Mouse (Mus musculus) hindbrain, postnatal 0 days (tissue): ENCODE results near the gene Syt8. TPM values are rescaled to one million over a fixed set of nuclear protein-coding genes. Genes with fewer than 3 reads are reported as not detected.
A peak's percentile ranks its signal among the peaks of the same experiment; 100 is the strongest.

ENCODE experiments used
- ATAC-seq: fragments of 200-750 bp; cut with Nextera tagmentation; 2 replicates; pipeline ENCODE4 v1.8.0; 2017; ENCODE audit warnings: mild to moderate bottlenecking, moderate TSS enrichment, moderate library complexity
- DNase-seq: peaks from one replicate; pipeline ENCODE4 v3.0.0-alpha.2; 2015; ENCODE audit warnings: low spot score
- H3K27ac ChIP-seq: fragments of 300-500 bp; sonication (generic); 2 replicates; pipeline ENCODE4 v1.5.1; 2014; ENCODE audit warnings: mild to moderate bottlenecking
- H3K27me3 ChIP-seq: fragments of 300-500 bp; sonication (generic); 2 replicates; pipeline ENCODE4 v1.6.1; 2014; ENCODE audit warnings: low read length, mixed read lengths; ENCODE audit not compliant: insufficient read depth
- H3K36me3 ChIP-seq: fragments of 300-500 bp; sonication (generic); 2 replicates; pipeline ENCODE4 v1.6.1; 2014; ENCODE audit warnings: low read length, mixed read lengths; ENCODE audit not compliant: insufficient read depth
- H3K4me1 ChIP-seq: fragments of 300-500 bp; sonication (generic); 2 replicates; pipeline ENCODE4 v1.6.1; 2014; ENCODE audit warnings: antibody characterized with exemption, low read length, mixed read lengths; ENCODE audit not compliant: insufficient read depth
- H3K4me2 ChIP-seq: fragments of 300-500 bp; sonication (generic); 2 replicates; pipeline ENCODE4 v1.6.1; 2014; ENCODE audit warnings: low read depth, mild to moderate bottlenecking, low read length, moderate library complexity, mixed read lengths
- H3K4me3 ChIP-seq: fragments of 300-500 bp; sonication (generic); 2 replicates; pipeline ENCODE4 v1.5.1; 2014; ENCODE audit warnings: low read length
- H3K9ac ChIP-seq: fragments of 300-500 bp; sonication (generic); replicated peaks from 2 replicates; pipeline ENCODE4 v1.6.1; 2014; ENCODE audit warnings: mild to moderate bottlenecking, low read length, moderate library complexity, mixed read lengths
- H3K9me3 ChIP-seq: fragments of 300-500 bp; sonication (generic); 2 replicates; pipeline ENCODE4 v1.6.1; 2016; ENCODE audit warnings: low read length, mixed read lengths
- CTCF ChIP-seq: IDR thresholded peaks from 2 replicates; pipeline ENCODE4 v1.5.1; 2016; ENCODE audit warnings: antibody characterized with exemption, control low read depth, low read depth
- WGBS: fragments of 180-500 bp; shearing (Covaris S2); extraction: QIAGEN DNeasy Blood & Tissue Kit; methylation state at CpG from one replicate; pipeline ENCODE4 v1.1.7; 2014; 5-methylcytosine and 5-hydroxymethylcytosine counted together
- polyA plus RNA-seq: library from polyadenylated mRNA; unstranded; fragments of >200 nt; fragmentation: Nextera tagmentation; extraction: Ambion mirVana; gene quantifications from 2 replicates; pipeline ENCODE4 v1.2.1, GENCODE M21; 2015
- total RNA-seq: library from RNA; depleted of rRNA; stranded (reverse); fragments of >200 nt; gene quantifications from 2 replicates; pipeline ENCODE4 v1.2.3, GENCODE M21; 2014

Syt8 gene
- total and polyA plus RNA-seq, 2 experiments from 2014 or later, result not detected

DNA sequence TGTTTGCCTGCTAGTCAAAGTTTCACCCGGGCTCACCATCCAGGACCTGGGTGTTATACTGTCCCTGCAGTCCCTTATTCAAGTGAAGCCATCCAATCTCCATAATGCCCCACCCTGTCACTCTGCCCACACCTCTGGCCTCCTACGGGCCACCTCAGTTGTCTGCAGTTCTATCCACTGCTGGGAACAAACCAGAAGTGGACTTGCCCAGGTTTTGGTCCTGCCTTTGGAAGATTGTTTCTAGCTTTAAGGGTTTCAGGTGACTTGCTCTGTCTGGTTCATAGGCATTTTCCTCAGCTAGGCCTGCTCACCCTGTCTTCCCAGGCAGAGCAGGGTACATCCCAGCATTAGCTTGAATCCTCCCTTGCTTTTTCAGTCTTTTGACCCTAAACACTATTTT lies 20.6 kb downstream of the Syt8 start:
- no peak for ATAC-seq
- no peak for DNase-seq
- 48% methylated on average over 2 of the region's 2 CpGs for whole genome bisulfite sequencing

DNA sequence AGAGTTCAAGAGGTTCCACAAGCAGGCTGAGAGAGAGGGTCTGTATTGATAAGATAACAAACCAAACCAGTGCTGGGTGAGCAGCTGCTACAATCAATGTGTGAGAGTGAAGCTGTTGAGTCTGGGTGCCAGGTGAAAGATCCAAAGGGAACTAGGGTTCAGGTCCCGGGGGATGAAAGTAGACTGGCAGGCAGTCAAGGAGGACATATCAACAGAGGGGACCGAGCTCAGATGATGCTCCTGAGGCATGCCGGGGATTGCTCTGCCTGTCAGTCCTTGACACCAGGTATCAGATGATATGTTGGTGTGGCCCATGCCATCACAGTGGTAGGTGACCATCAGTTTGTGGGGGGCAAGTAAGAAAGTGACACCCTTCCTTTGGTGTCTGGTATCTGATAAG lies 22.2 kb downstream of the Syt8 start:
- DNase-seq (no peak), ATAC-seq (0 out of 2 replicates have a peak, but pooled peaks have one; percentile 24)
- Histone ChIP-seq H3K4me3 (no peak overlapping the region), H3K4me2 (no peak overlapping the region), H3K4me1 (peaks cover 13% of the 10 kb centered on the region; the same call in 1 of the 2 replicates), H3K27ac (peak overlapping the region; percentile 76), H3K9ac (no peak overlapping the region), H3K9me3 (no peaks in the 10 kb centered on the region), H3K36me3 (no peaks in the 10 kb centered on the region), H3K27me3 (no peaks in the 10 kb centered on the region)
- TF ChIP-seq CTCF, result no peak
- 62% methylated on average over 3 of the region's 3 CpGs for WGBS

More for the DNA sequence above, 20.6 kb downstream of the Syt8 start:
- no peak for TF ChIP-seq CTCF
- Histone ChIP-seq H3K4me1 (peaks cover 13% of the 10 kb centered on the region; the same call in 1 of the 2 replicates), H3K9me3 (no peaks in the 10 kb centered on the region), H3K4me2 (no peak overlapping the region), H3K9ac (no peak overlapping the region), H3K4me3 (no peak overlapping the region), H3K27ac (peak overlapping the region; percentile 48; the same call in 1 of the 2 replicates), H3K27me3 (no peaks in the 10 kb centered on the region), H3K36me3 (no peaks in the 10 kb centered on the region)

DNA sequence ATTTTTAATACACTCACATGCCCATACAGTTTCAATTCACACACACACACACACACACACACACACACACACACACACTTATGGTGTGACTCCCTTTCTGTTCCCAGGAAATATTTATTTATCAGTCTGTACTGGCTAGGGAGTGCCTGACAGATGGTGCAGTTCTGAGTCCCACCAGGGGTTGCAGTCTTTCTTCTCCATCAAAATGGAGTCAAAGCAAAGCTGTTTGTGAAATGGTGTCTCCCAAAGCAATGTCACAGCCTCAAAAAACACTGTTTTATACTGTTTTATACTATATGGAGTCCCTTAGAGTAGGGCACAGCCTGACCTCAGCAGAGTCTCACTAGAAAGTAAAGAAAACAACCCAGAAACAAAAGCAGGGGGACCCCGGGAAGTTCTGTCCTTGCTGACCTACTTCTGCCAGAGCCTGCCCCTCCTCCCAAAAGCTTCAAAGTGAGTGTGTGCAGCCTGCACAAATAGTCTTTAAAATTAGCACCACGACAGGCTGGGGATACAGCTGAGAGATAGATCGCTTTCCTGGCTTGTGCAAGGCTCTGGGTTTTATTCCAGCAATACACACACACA lies 22.7 kb downstream of the Syt8 start:
- TF ChIP-seq CTCF, result peak; percentile 54
- WGBS, result 17% methylated on average over 3 of the region's 3 CpGs
- no peak overlapping the region for H3K4me2 ChIP-seq
- ATAC-seq, result peak; percentile 88
- no peaks in the 10 kb centered on the region for H3K9me3 ChIP-seq
- peak; percentile 82 for DNase-seq
- no peaks in the 10 kb centered on the region for H3K36me3 ChIP-seq
- peaks cover 13% of the 10 kb centered on the region; the same call in 1 of the 2 replicates for H3K4me1 ChIP-seq
- H3K4me3 ChIP-seq, result no peak overlapping the region
- H3K9ac ChIP-seq, result no peak overlapping the region
- no peaks in the 10 kb centered on the region for H3K27me3 ChIP-seq
- peak overlapping the region; percentile 76 for H3K27ac ChIP-seq

DNA sequence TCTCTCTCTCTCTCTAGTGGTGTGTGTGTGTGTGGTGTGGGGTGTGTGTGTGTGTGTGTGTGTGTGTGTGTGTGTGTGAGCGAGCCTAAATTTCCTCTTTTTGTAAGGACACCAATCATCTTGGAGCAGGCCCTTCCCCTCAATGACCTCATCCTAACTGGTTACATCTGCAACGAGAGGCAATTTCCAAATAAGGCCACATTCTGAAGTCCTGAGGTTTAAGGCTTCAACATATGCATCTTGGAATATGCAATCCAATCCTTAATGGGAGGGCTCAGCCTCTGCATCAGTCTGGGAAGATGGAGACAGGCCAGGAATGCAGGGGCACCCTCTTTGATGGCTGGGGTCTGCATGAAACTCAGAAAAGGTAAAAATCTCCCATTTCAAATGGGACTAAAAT lies 23.4 kb downstream of the Syt8 start:
- ATAC-seq, result peak; percentile 61
- H3K27ac ChIP-seq, result peak overlapping the region; percentile 76
- no peaks in the 10 kb centered on the region for H3K9me3 ChIP-seq
- no peak overlapping the region for H3K4me2 ChIP-seq
- no peaks in the 10 kb centered on the region for H3K27me3 ChIP-seq
- 36% methylated on average over 2 of the region's 2 CpGs for WGBS
- TF ChIP-seq CTCF, result no peak
- DNase-seq, result peak; percentile 38
- no peaks in the 10 kb centered on the region for H3K36me3 ChIP-seq
- peaks cover 13% of the 10 kb centered on the region; the same call in 1 of the 2 replicates for H3K4me1 ChIP-seq
- no peak overlapping the region for H3K9ac ChIP-seq
- no peak overlapping the region for H3K4me3 ChIP-seq

DNA sequence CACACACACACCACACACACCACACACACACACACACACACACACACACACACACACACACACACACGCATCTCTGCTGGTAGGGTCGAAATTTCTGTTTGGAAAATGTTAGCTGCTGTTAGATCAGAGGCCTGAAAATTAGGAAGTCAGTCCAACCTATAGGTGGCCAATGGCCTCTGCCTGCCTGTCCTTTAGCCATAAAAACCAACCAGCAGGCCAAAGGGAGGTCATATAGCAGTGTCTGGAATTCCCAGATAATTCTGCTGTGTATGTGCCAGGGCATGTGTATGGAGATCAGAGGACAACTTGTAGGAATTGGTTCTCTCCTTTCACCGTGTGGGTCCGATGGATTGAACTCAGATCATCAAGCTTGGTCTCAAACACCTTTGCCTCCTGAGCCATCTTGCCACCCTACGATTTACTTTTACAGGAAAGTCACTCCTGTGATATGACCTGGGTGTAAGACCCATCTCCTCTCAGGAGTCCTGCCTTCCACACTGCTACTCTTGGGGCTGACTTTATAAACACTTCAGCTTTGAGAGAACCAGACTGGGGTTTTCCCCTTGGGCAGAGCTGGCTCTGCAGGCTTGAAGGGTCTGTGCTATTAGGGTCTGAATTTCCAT lies 24.1 kb downstream of the Syt8 start:
- ATAC-seq (no peak), DNase-seq (no peak)
- Histone ChIP-seq H3K4me3 (no peak overlapping the region), H3K27me3 (no peaks in the 10 kb centered on the region), H3K36me3 (no peaks in the 10 kb centered on the region), H3K4me2 (no peak overlapping the region), H3K9me3 (no peaks in the 10 kb centered on the region), H3K4me1 (peaks cover 13% of the 10 kb centered on the region; the same call in 1 of the 2 replicates), H3K9ac (no peak overlapping the region), H3K27ac (peak overlapping the region; percentile 48; the same call in 1 of the 2 replicates)
- WGBS, result 90% methylated on average over 5 of the region's 5 CpGs
- no peak for TF ChIP-seq CTCF

DNA sequence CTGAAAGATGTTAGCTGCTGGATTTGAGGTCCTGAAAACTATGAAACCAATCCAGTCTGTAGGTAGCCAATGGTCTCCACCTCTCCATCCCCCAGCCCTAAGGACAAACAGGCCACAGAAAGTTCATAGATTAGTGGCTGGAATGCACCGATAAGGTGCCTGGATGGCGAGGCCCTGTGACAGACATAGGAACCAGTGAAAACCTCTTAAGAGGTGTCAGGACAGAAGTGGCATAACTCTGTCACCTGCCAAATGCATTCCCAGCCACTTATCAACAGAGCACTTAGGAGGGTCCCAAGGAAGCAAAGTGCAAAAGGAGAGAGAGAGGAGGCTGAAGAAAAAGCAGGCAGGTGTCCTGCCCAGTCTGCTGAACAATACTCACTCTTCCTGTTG lies 24.6 kb downstream of the Syt8 start:
- Histone ChIP-seq H3K4me1 (peaks cover 13% of the 10 kb centered on the region; the same call in 1 of the 2 replicates), H3K36me3 (no peaks in the 10 kb centered on the region), H3K4me2 (no peak overlapping the region), H3K27me3 (no peaks in the 10 kb centered on the region), H3K9ac (no peak overlapping the region), H3K27ac (no peak overlapping the region), H3K4me3 (no peak overlapping the region), H3K9me3 (no peaks in the 10 kb centered on the region)
- no peak for ATAC-seq
- DNase-seq, result no peak
- TF ChIP-seq CTCF, result no peak
- 90% methylated on average over 2 of the region's 2 CpGs for WGBS

DNA sequence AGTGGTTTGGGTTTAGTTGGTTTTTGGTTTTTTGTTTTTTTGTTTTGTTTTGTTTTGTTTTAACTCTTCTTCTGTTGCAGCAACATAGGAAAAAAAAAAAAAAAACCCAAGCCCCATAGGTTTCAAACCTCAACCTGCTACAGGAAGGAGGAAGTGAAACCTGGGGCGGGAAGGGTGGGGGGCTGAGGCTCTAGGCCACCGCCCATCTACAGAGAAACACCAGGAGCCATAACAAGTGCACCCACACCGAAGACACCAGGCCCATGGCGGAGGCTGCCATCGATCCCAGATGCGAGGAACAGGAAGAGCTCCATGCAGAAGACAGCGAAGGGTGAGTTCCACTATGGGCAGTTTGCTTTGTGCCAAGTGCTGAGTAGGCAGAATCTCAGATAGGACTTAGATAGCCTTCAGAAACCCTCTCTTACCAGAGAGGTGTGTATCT lies 26.0 kb downstream of the Syt8 start, which contains the start of gene Lsp1:
Gene Lsp1, plus strand, starts transcription at position 174 of the 442 bp plus-strand sequence.
- H3K4me1 ChIP-seq, result peaks cover 13% of the 10 kb centered on the region; the same call in 1 of the 2 replicates
- no peak for TF ChIP-seq CTCF
- H3K4me2 ChIP-seq, result no peak within 1 kb of the TSS
- H3K36me3 ChIP-seq, result no peaks in the 10 kb centered on the region
- 96% methylated on average over 7 of the region's 7 CpGs for WGBS
- DNase-seq (no peak), ATAC-seq (no peak)
- H3K27me3 ChIP-seq, result no peaks in the 10 kb centered on the region
- H3K27ac ChIP-seq, result no peak within 1 kb of the TSS
- H3K9me3 ChIP-seq, result no peaks in the 10 kb centered on the region
- no peak within 1 kb of the TSS for H3K9ac ChIP-seq
- H3K4me3 ChIP-seq, result no peak within 1 kb of the TSS
